Mouse (Mus musculus): Measurements from ENCODE around the gene Ppp1r14d.

DNA sequence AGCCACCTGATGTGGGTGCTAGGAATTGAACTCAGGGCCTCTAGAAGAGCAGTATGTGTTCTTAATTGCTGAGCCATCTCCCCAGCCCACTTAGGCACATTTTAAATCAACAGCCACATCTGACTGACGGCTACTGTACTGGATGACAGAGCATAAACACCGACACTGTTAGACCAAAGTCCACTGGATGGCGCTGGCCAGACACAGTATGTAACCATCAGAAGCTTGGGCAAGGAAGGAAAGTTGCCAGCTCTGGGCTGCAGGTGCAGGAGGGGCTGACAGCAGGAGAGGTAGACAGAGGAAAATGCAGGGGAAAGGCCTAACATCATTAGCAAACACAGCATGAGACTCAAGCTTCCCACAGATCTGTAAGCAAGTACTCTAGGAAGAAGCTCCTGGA lies 52.9 kb downstream of the Ppp1r14d start:
- TF ChIP-seq POLR2A (IDR thresholded peaks at IDR 0.05; ENCODE audit: borderline replicate concordance, low read depth, low read length) (no peak), CTCF (IDR thresholded peaks at IDR 0.05; ENCODE audit: low read depth, low read length) (no peak)

Data from bone marrow macrophage, adult 2 months (primary cell).